Mouse (Mus musculus): Measurements from ENCODE around the gene Odf3l1. TPM values are rescaled to one million over a fixed set of nuclear protein-coding genes. Genes with fewer than 3 reads are reported as not detected.
A peak's percentile ranks its signal among the peaks of the same experiment; 100 is the strongest.

The Odf3l1 gene
- polyA plus RNA-seq, 1 experiment from 2014 or later: 0.52 TPM

DNA sequence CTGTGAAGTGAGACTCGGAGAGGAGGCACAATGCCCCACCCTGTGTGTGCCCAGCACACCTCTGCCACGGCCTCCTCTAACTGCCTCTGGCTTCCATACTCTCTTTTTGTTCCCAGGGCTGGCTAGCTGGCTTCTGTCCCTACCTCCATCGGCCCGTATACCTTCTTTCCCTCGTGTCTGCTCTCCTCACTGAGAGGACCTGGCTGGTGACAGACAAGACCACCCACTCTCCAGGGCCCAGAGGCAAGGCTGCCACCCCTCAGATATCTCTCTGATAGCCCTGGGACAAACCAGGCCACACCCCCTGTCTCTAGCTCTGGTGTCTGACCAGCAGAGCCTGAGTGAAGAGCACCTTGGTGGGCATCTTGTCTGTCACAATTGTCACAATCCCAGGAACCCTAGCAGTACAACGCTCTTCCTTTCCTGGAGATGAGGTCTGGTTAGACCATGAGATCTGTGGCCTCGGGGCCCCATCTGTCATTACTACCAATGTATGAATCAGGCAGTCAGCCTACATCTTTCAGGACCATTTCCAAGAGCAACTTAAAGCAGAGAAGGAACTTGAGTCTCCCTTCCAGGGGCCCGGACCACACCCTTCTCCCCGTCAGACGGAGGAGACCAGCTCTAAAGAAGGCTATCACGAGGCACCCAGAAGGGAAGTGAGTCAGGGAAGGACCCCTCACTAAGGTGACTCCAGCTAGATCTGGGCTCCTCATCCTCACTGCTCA, 1.4 kb upstream of the Odf3l1 start:
- H3K9me3 ChIP-seq: no peaks in the 10 kb centered on the region
- peak overlapping the region; percentile 57 for H3K4me3 ChIP-seq
- H3K4me1 ChIP-seq: peaks cover 80% of the 10 kb centered on the region
- H3K9ac ChIP-seq: peak overlapping the region; percentile 76
- H3K4me2 ChIP-seq: peak overlapping the region; percentile 78
- WGBS: 63% methylated on average over 11 of the region's 11 CpGs
- no peaks in the 10 kb centered on the region for H3K36me3 ChIP-seq
- ATAC-seq (ENCODE audit: insufficient number of reproducible peaks, insufficient read depth, low FRiP score, low TSS enrichment, low read depth): no peak
- H3K27ac ChIP-seq: peak overlapping the region; percentile 73
- peaks cover 10% of the 10 kb centered on the region; the same call in 1 of the 2 replicates for H3K27me3 ChIP-seq

DNA sequence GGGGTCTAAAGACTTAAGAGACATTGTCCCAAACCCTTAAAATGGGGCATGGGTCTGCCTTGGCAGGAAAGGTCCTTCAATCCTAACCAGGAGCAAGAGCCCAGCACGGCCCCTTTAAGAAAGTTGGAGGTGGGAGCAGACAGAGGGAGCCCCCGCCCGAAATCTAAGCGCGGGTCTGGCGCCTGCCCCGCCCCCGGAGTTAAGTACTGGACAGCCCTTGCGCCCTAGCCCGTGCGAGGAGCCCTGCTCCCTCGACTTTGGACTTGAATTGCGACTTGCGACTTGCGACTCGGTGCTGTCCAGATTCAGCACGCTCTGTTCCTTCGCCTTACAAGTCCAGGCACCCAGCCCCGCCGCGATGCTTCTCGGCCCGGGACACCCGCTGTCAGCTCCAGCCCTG, 353 bp upstream of the Odf3l1 start, which contains the start of gene Cspg4:
Gene Cspg4, plus strand, starts transcription at position 202 of the 400 bp plus-strand sequence.
- Histone ChIP-seq H3K4me3 (peak within 1 kb of the TSS; percentile 57), H3K4me1 (peaks cover 84% of the 10 kb centered on the region), H3K27me3 (peaks cover 10% of the 10 kb centered on the region)

DNA sequence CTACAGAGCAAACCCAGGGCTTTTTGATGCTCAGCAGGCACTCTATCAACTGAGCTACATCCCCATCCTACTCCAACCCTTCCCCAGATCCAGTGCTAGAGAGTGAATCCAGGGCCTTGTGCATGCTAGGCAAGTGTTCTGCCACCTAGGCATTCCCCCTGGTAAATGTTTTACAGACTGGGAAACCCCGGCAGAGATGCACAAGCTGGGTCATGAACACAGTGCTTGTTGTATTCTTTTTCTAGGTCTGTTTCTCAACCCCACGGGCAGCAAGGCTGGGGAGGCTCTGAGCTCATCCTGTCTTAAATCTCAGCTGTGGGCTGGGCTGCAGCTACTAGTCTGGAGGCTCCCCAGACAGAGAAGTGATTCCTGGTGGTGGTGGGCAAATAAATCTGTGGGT, 1.6 kb downstream of the Odf3l1 start:
- ATAC-seq (ENCODE audit: insufficient number of reproducible peaks, insufficient read depth, low FRiP score, low TSS enrichment, low read depth): no peak
- no peaks in the 10 kb centered on the region for H3K9me3 ChIP-seq
- H3K9ac ChIP-seq: 0 out of 2 replicates have a peak overlapping the region, but pooled peaks have one; percentile 32
- H3K36me3 ChIP-seq: no peaks in the 10 kb centered on the region
- peaks cover 66% of the 10 kb centered on the region for H3K4me1 ChIP-seq
- WGBS: 36% methylated on average over 2 of the region's 2 CpGs
- H3K27ac ChIP-seq: no peak overlapping the region
- no peak overlapping the region for H3K4me3 ChIP-seq
- peaks cover 10% of the 10 kb centered on the region for H3K27me3 ChIP-seq
- no peak overlapping the region for H3K4me2 ChIP-seq

More for the DNA sequence above, 353 bp upstream of the Odf3l1 start, which contains the start of gene Cspg4:
- ATAC-seq (ENCODE audit: insufficient number of reproducible peaks, insufficient read depth, low FRiP score, low TSS enrichment, low read depth): no peak
- under 1% methylated on average over 24 of the region's 24 CpGs for WGBS
- H3K9ac ChIP-seq: peak within 1 kb of the TSS; percentile 76
- H3K4me2 ChIP-seq: peak within 1 kb of the TSS; percentile 78
- H3K9me3 ChIP-seq: no peaks in the 10 kb centered on the region
- H3K36me3 ChIP-seq: no peaks in the 10 kb centered on the region
- H3K27ac ChIP-seq: peak within 1 kb of the TSS; percentile 73

DNA sequence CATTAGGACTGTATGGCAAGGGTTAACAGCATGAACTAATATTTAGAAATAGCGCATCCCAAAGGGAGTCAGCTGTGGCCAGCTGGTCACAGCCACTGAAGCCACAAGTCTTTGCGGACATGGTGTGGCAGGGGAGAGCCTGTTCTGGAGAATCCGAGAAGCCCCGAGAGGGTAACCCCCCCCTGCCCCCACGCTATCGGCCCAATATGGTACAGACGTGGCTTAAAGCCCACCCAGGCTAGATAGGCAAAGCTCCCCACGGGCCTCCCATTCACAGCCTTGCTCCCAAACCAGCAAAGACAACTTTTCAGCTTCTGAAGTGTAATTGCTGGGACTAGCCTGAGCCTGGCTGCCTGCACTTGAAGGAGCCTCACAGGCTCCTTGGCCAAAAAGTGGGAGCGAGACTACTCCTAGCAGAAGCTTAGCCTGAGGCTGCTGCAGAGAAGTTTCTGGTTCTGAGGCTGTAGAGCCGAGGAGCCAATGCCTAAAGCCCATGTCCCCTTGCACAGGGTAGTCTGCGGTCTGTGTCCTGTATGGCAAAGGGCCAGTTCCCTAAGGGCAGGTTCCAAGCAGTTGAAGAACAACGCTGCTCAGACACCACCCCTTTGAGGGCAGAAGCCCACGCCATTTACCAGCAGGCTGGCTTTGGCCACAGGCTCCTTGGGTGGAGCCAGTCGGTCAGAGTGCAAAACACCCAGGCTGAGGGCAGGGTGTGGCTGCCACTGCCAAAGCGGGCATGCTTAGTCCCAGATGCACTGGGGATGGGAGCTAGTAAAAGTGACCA, 3.8 kb downstream of the Odf3l1 start:
- H3K36me3 ChIP-seq: no peaks in the 10 kb centered on the region
- whole genome bisulfite sequencing: 47% methylated on average over 15 of the region's 15 CpGs
- H3K27me3 ChIP-seq: peaks cover 7% of the 10 kb centered on the region
- no peak overlapping the region; the same call in 1 of the 2 replicates for H3K4me2 ChIP-seq
- peaks cover 44% of the 10 kb centered on the region for H3K4me1 ChIP-seq
- H3K9ac ChIP-seq: no peak overlapping the region
- no peak for ATAC-seq (ENCODE audit: insufficient number of reproducible peaks, insufficient read depth, low FRiP score, low TSS enrichment, low read depth)
- no peak overlapping the region for H3K4me3 ChIP-seq
- peak overlapping the region; percentile 64 for H3K27ac ChIP-seq
- H3K9me3 ChIP-seq: no peaks in the 10 kb centered on the region

DNA sequence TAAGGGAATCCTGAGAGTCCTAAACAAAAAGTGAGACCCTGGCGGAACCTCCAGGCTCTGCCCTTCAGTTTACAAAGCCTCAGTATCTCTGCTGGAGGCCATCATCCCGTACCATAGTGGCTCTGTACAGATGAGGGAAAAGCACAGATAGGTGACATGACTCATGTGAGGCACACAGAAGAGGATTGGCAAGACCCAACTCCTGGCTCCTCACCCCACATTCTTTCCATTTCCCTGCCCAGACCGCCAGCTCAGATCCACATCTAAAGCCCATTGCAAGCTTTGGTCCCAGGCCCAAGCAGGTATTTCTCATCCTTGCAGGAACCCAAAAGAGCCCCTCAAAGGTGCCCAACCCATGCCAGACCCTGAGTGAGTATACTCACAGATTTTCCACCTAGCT, 4.4 kb downstream of the Odf3l1 start:
- 79% methylated on average over 3 of the region's 3 CpGs for WGBS
- peaks cover 38% of the 10 kb centered on the region for H3K4me1 ChIP-seq
- H3K4me3 ChIP-seq: no peak overlapping the region
- no peak overlapping the region for H3K9ac ChIP-seq
- ATAC-seq (ENCODE audit: insufficient number of reproducible peaks, insufficient read depth, low FRiP score, low TSS enrichment, low read depth): no peak
- 0 out of 2 replicates have a peak overlapping the region, but pooled peaks have one; percentile 64 for H3K27ac ChIP-seq
- H3K9me3 ChIP-seq: no peaks in the 10 kb centered on the region
- peaks cover 7% of the 10 kb centered on the region for H3K27me3 ChIP-seq
- no peaks in the 10 kb centered on the region for H3K36me3 ChIP-seq
- no peak overlapping the region for H3K4me2 ChIP-seq

DNA sequence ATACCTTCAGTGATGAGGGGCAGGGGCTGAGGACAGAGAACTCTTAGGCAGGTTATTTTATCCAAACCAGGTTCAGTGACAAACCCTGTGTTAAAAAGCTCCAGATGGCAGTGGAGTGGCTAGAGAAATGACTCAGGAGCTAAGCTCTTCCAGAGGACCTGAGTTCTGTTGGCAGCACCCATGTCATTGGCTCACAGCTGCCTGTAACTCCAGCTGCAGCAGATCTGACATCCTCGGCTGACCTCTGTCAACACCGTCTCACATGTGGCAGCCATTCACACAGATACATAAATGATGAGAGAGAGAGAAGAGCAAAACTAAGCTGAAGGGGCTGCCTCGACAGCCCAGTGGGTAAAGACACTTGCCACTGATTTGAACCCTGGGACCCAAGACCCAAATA, 7.0 kb downstream of the Odf3l1 start:
- no peak for ATAC-seq (ENCODE audit: insufficient number of reproducible peaks, insufficient read depth, low FRiP score, low TSS enrichment, low read depth)
- no peak overlapping the region for H3K27ac ChIP-seq
- WGBS: 40% methylated on average over 3 of the region's 3 CpGs

DNA sequence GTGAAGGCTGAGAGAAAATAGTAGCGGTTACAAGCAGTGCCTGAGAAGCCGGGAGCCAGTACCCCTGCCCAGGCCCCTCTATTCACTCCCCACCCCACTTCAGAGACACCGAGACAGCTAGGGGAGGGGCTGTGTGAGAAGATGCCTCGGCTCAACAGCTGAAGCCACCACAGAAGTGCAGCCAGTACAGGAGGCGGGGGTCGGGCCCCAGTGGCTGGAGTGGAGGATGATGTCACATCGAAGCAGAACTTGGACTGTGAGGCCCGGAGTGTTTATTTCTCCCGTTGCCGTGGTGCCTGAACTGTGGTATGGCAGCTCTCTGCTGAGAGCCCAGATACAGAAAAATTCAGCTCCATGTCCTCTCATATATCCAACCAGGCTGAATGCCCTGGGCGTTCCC, 12.7 kb downstream of the Odf3l1 start:
- WGBS: 41% methylated on average over 11 of the region's 11 CpGs
- H3K27ac ChIP-seq: 0 out of 2 replicates have a peak overlapping the region, but pooled peaks have one; percentile 22

More for the DNA sequence above, 7.0 kb downstream of the Odf3l1 start:
- H3K4me2 ChIP-seq: no peak overlapping the region
- H3K4me3 ChIP-seq: no peak overlapping the region
- no peak overlapping the region for H3K9ac ChIP-seq
- H3K4me1 ChIP-seq: peaks cover 15% of the 10 kb centered on the region
- H3K36me3 ChIP-seq: no peaks in the 10 kb centered on the region
- H3K27me3 ChIP-seq: no peaks in the 10 kb centered on the region; the same call in 1 of the 2 replicates
- no peaks in the 10 kb centered on the region for H3K9me3 ChIP-seq

DNA sequence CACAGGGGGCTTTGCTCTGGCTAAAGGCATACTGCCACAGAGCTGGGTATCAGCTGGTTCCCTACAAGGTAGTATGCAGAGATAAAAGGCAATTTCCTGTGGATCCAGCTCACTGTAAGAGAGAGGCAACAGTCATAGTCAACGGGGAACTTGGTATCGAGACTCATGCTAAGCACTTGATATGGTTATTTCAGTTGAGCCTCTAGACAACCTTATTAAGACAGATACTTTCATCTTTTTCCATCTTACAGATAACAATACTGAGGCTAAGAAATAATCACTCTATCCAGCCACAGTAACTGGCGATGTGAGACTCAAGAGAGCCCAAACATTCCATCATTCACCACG, 13.6 kb downstream of the Odf3l1 start:
- peaks cover 3% of the 10 kb centered on the region for H3K27me3 ChIP-seq

More for the DNA sequence above, 12.7 kb downstream of the Odf3l1 start:
- Histone ChIP-seq H3K9ac (0 out of 2 replicates have a peak overlapping the region, but pooled peaks have one; percentile 32), H3K4me1 (peaks cover 10% of the 10 kb centered on the region), H3K4me3 (no peak overlapping the region), H3K9me3 (no peaks in the 10 kb centered on the region), H3K27me3 (no peaks in the 10 kb centered on the region), H3K36me3 (no peaks in the 10 kb centered on the region), H3K4me2 (no peak overlapping the region)
- ATAC-seq (ENCODE audit: insufficient number of reproducible peaks, insufficient read depth, low FRiP score, low TSS enrichment, low read depth): 0 out of 2 replicates have a peak, but pooled peaks have one; percentile 34

DNA sequence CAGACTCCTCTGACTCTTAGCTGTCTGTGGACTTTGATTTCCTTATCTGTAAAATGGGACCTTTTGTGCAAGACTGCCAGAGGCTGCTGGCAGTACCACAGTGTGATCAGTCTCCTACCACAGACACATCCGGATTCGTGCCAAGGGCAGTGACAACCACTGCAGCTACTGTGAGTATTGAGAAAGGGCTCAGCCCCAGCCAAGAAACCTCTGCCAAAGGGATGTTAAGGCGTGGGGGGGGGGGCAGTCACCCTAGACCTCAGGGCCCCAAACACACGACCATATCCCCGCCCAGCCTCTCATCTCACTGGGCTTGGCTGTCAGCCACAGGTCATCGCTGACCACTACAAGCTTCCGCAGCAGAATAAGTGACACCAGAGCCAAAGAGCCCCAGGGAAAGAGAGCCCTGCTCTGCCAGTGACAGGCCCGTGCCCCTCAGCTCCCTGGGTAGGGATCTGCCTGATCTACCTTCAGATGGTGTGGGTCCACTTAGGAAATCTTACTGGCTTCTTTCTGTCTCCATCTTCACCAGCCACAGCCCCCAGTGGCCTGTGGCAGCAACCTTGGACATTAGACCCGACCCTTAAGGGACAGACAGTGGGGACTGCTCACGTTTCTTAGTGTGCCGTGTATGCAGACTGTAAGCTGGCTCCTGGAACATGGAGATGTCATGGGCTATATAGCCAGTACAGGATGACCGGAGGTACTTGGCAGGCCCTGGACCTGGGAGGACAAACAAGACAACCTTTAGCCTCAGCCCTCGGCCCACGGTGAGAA, 14.2 kb downstream of the Odf3l1 start:
- Histone ChIP-seq H3K9ac (no peak overlapping the region), H3K27ac (no peak overlapping the region), H3K4me3 (no peak overlapping the region), H3K4me1 (peaks cover 10% of the 10 kb centered on the region), H3K4me2 (no peak overlapping the region), H3K36me3 (no peaks in the 10 kb centered on the region), H3K9me3 (no peaks in the 10 kb centered on the region), H3K27me3 (peaks cover 4% of the 10 kb centered on the region)
- WGBS: 70% methylated on average over 14 of the region's 14 CpGs
- no peak for ATAC-seq (ENCODE audit: insufficient number of reproducible peaks, insufficient read depth, low FRiP score, low TSS enrichment, low read depth)

More for the DNA sequence above, 13.6 kb downstream of the Odf3l1 start:
- no peaks in the 10 kb centered on the region for H3K9me3 ChIP-seq
- no peak for ATAC-seq (ENCODE audit: insufficient number of reproducible peaks, insufficient read depth, low FRiP score, low TSS enrichment, low read depth)
- H3K9ac ChIP-seq: no peak overlapping the region
- H3K36me3 ChIP-seq: no peaks in the 10 kb centered on the region
- peaks cover 10% of the 10 kb centered on the region for H3K4me1 ChIP-seq
- H3K27ac ChIP-seq: no peak overlapping the region
- no peak overlapping the region for H3K4me2 ChIP-seq
- 83% methylated on average over 4 of the region's 4 CpGs for WGBS
- H3K4me3 ChIP-seq: no peak overlapping the region

DNA sequence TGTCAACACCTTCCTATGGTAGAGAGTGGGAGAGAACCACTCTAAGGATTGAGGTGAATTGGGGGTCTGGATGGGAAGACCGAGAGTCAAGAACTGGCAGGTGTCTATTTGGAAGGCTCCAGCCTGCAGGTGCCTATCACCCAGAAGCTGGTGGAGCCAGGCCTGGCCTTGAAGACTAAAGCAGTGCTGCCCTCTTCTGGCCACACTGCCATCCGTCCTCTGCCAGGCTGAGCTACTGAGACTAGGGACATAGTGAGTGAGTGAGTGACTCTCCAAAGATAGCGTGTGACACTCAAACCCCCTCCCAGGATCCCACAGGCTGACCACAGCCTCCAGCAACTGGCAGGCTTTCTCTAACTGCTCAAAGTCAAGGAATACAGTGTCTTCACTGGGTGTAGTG, 17.0 kb downstream of the Odf3l1 start:
- WGBS: 16% methylated on average over 3 of the region's 3 CpGs
- H3K36me3 ChIP-seq: no peaks in the 10 kb centered on the region
- H3K9me3 ChIP-seq: no peaks in the 10 kb centered on the region
- no peak overlapping the region for H3K27ac ChIP-seq
- H3K4me3 ChIP-seq: no peak overlapping the region
- no peak for ATAC-seq (ENCODE audit: insufficient number of reproducible peaks, insufficient read depth, low FRiP score, low TSS enrichment, low read depth)
- peaks cover 17% of the 10 kb centered on the region for H3K27me3 ChIP-seq
- no peak overlapping the region for H3K4me2 ChIP-seq
- H3K4me1 ChIP-seq: peaks cover 16% of the 10 kb centered on the region
- no peak overlapping the region for H3K9ac ChIP-seq

DNA sequence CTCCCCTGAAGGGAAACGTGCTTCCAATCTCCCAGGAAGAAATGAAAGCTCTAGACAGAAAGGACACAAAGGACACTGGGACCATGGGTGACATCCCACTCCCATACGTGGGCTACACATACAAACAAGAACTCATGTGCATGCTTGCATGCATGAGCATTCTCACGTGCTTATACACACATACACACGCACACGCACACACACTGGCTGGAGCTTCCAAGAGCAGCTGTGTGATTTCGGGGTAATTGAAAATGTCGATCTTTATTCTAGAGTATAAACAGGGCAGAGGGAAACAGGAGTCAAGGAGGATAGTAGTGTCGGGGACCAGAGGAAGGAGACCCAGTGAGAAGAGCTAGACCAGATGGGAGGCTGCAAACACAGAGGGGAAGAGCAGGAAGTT, 19.8 kb downstream of the Odf3l1 start:
- H3K9ac ChIP-seq: no peak overlapping the region
- peaks cover 12% of the 10 kb centered on the region for H3K4me1 ChIP-seq
- peaks cover 17% of the 10 kb centered on the region for H3K27me3 ChIP-seq
- no peak overlapping the region for H3K4me3 ChIP-seq
- H3K4me2 ChIP-seq: no peak overlapping the region
- 66% methylated on average over 8 of the region's 8 CpGs for WGBS
- no peaks in the 10 kb centered on the region for H3K9me3 ChIP-seq
- no peaks in the 10 kb centered on the region for H3K36me3 ChIP-seq
- no peak overlapping the region for H3K27ac ChIP-seq
- no peak for ATAC-seq (ENCODE audit: insufficient number of reproducible peaks, insufficient read depth, low FRiP score, low TSS enrichment, low read depth)
